In genomic region chr14:24512527-24513161, GRCm38 (mm10) we compare ENCODE assay signal across 27 mouse cellular contexts. TPM values are rescaled to one million over a fixed set of nuclear protein-coding genes. Genes with fewer than 3 reads are reported as not detected.
A peak's percentile ranks its signal among the peaks of the same experiment; 100 is the strongest.
DNase-seq lines count a peak whose midpoint lies in the region; ATAC-seq and TF ChIP-seq lines count a peak whose summit lies in the region.
"Had no signal": no experiment of that assay in that cellular context is flagged by ENCODE, and none has a peak within 500 bp of the region (broad histone marks: within the 10 kb centered on the region; RNA-seq: fewer than 3 reads in every experiment).

No protein-coding gene starts in this region.

- H3K27ac ChIP-seq in hindbrain, embryonic 11.5 days (ENCODE audit: low read depth, low read length), result no peak overlapping the region
- no peak overlapping the region for H3K27ac ChIP-seq in hindbrain, postnatal 0 days
- H3K27ac ChIP-seq in midbrain, embryonic 13.5 days, result 0 out of 2 replicates have a peak overlapping the region, but pooled peaks have one; percentile 7
- no peak overlapping the region for H3K27ac ChIP-seq in midbrain, embryonic 14.5 days (replicated peaks; ENCODE audit: low read depth, low read length)
- H3K27ac ChIP-seq in forebrain, embryonic 13.5 days, result peak overlapping the region; percentile 65
- peak overlapping the region; percentile 56 for H3K27ac ChIP-seq in hindbrain, embryonic 13.5 days
- H3K27ac ChIP-seq: embryonic facial prominence, embryonic 13.5 days; limb, embryonic 13.5 days; lung, embryonic 15.5 days; midbrain, embryonic 12.5 days had no signal

- H3K36me3 ChIP-seq in hindbrain, embryonic 11.5 days (ENCODE audit: control insufficient read depth, insufficient read depth, low read length), result no peaks in the 10 kb centered on the region
- no peaks in the 10 kb centered on the region for H3K36me3 ChIP-seq in hindbrain, postnatal 0 days (ENCODE audit: insufficient read depth, low read length)
- no peaks in the 10 kb centered on the region for H3K36me3 ChIP-seq in midbrain, embryonic 13.5 days
- no peaks in the 10 kb centered on the region for H3K36me3 ChIP-seq in midbrain, embryonic 14.5 days (ENCODE audit: control insufficient read depth, insufficient read depth, low read length)
- no peaks in the 10 kb centered on the region for H3K36me3 ChIP-seq in forebrain, embryonic 13.5 days (ENCODE audit: poor library complexity, severe bottlenecking)
- no peaks in the 10 kb centered on the region for H3K36me3 ChIP-seq in hindbrain, embryonic 13.5 days
- H3K36me3 ChIP-seq: embryonic facial prominence, embryonic 13.5 days; limb, embryonic 13.5 days; lung, embryonic 15.5 days; midbrain, embryonic 12.5 days had no signal

- H3K4me3 ChIP-seq in hindbrain, embryonic 11.5 days (ENCODE audit: low read depth, low read length), result no peak overlapping the region
- H3K4me3 ChIP-seq in hindbrain, postnatal 0 days (ENCODE audit: low read length), result no peak overlapping the region
- no peak overlapping the region for H3K4me3 ChIP-seq in midbrain, embryonic 13.5 days (replicated peaks)
- H3K4me3 ChIP-seq in midbrain, embryonic 14.5 days (replicated peaks; ENCODE audit: low read depth, low read length), result no peak overlapping the region
- no peak overlapping the region for H3K4me3 ChIP-seq in forebrain, embryonic 13.5 days
- no peak overlapping the region for H3K4me3 ChIP-seq in hindbrain, embryonic 13.5 days
- H3K4me3 ChIP-seq: embryonic facial prominence, embryonic 13.5 days; erythroblast, embryonic 14.5 days; limb, embryonic 13.5 days; lung, embryonic 15.5 days; midbrain, embryonic 12.5 days had no signal

- H3K4me1 ChIP-seq in hindbrain, embryonic 11.5 days (replicated peaks; ENCODE audit: control insufficient read depth, insufficient read depth, low read length), result peaks cover 2% of the 10 kb centered on the region; the same call in 1 of the 2 replicates
- peaks cover 10% of the 10 kb centered on the region for H3K4me1 ChIP-seq in hindbrain, postnatal 0 days (ENCODE audit: insufficient read depth, low read length)
- H3K4me1 ChIP-seq in midbrain, embryonic 13.5 days (replicated peaks), result peaks cover 14% of the 10 kb centered on the region
- H3K4me1 ChIP-seq in midbrain, embryonic 14.5 days (ENCODE audit: control insufficient read depth, insufficient read depth, low read length), result peaks cover 11% of the 10 kb centered on the region
- peaks cover 25% of the 10 kb centered on the region for H3K4me1 ChIP-seq in forebrain, embryonic 13.5 days
- H3K4me1 ChIP-seq in hindbrain, embryonic 13.5 days (replicated peaks), result peaks cover 13% of the 10 kb centered on the region

- no peak for TF ChIP-seq CTCF in hindbrain, postnatal 0 days (IDR thresholded peaks at IDR 0.05; ENCODE audit: low read depth)

- H3K4me2 ChIP-seq in hindbrain, embryonic 11.5 days (replicated peaks; ENCODE audit: low read depth, low read length), result no peak overlapping the region
- H3K4me2 ChIP-seq in hindbrain, postnatal 0 days (ENCODE audit: low read depth, low read length), result no peak overlapping the region
- H3K4me2 ChIP-seq in midbrain, embryonic 13.5 days (replicated peaks), result no peak overlapping the region
- no peak overlapping the region for H3K4me2 ChIP-seq in midbrain, embryonic 14.5 days (ENCODE audit: low read length)
- H3K4me2 ChIP-seq in forebrain, embryonic 13.5 days, result no peak overlapping the region
- no peak overlapping the region for H3K4me2 ChIP-seq in hindbrain, embryonic 13.5 days
- H3K4me2 ChIP-seq: embryonic facial prominence, embryonic 13.5 days; heart, embryonic 11.5 days; limb, embryonic 13.5 days; liver, embryonic 11.5 days; lung, embryonic 15.5 days; midbrain, embryonic 12.5 days had no signal

- H3K27me3 ChIP-seq in hindbrain, embryonic 11.5 days (ENCODE audit: control insufficient read depth, insufficient read depth, low read length), result no peaks in the 10 kb centered on the region
- H3K27me3 ChIP-seq in hindbrain, postnatal 0 days (ENCODE audit: insufficient read depth, low read length), result no peaks in the 10 kb centered on the region
- H3K27me3 ChIP-seq in midbrain, embryonic 13.5 days, result no peaks in the 10 kb centered on the region
- no peaks in the 10 kb centered on the region for H3K27me3 ChIP-seq in midbrain, embryonic 14.5 days (ENCODE audit: control insufficient read depth, insufficient read depth, low read length)
- H3K27me3 ChIP-seq in forebrain, embryonic 13.5 days, result no peaks in the 10 kb centered on the region
- no peaks in the 10 kb centered on the region for H3K27me3 ChIP-seq in hindbrain, embryonic 13.5 days
- H3K27me3 ChIP-seq: embryonic facial prominence, embryonic 13.5 days; limb, embryonic 13.5 days; lung, embryonic 15.5 days; midbrain, embryonic 12.5 days had no signal

- no peak overlapping the region for H3K9ac ChIP-seq in hindbrain, embryonic 11.5 days (ENCODE audit: low read depth, low read length)
- no peak overlapping the region for H3K9ac ChIP-seq in hindbrain, postnatal 0 days (replicated peaks; ENCODE audit: low read length)
- no peak overlapping the region for H3K9ac ChIP-seq in midbrain, embryonic 13.5 days (replicated peaks)
- H3K9ac ChIP-seq in midbrain, embryonic 14.5 days (replicated peaks; ENCODE audit: low read length), result no peak overlapping the region
- no peak overlapping the region for H3K9ac ChIP-seq in forebrain, embryonic 13.5 days
- H3K9ac ChIP-seq in hindbrain, embryonic 13.5 days, result no peak overlapping the region
- H3K9ac ChIP-seq: embryonic facial prominence, embryonic 13.5 days; limb, embryonic 13.5 days; lung, embryonic 15.5 days; midbrain, embryonic 12.5 days had no signal

- DNase-seq in hindbrain, embryonic 11.5 days (ENCODE audit: low spot score), result no peak
- DNase-seq in hindbrain, postnatal 0 days (ENCODE audit: low spot score), result no peak
- no peak for DNase-seq in midbrain, embryonic 14.5 days
- no peak for DNase-seq in frontal cortex, postnatal 25 days (ENCODE audit: low spot score in 2 of 2)
- DNase-seq: adrenal gland, postnatal 14 days; cerebellum, adult 11-12 months; cerebellum, postnatal 10 days; gastrocnemius, postnatal 25 days; heart, postnatal 36 days; kidney, adult 9 months; kidney, postnatal 10 days; layer of hippocampus, adult 9-11 months; right cerebral cortex, adult 18-20 months; spleen, adult 18-20 months; thymus, postnatal 14 days had no signal

- peak; percentile 77 for ATAC-seq in hindbrain, embryonic 11.5 days (ENCODE audit: low FRiP score)
- no peak for ATAC-seq in hindbrain, postnatal 0 days
- ATAC-seq in midbrain, embryonic 13.5 days, result no peak
- no peak for ATAC-seq in midbrain, embryonic 14.5 days (ENCODE audit: low FRiP score, low TSS enrichment)
- peak; percentile 86 for ATAC-seq in forebrain, embryonic 13.5 days
- ATAC-seq in hindbrain, embryonic 13.5 days (ENCODE audit: low FRiP score), result no peak
- no peak for ATAC-seq in CD4-positive, CD25-positive, alpha-beta regulatory T cell, adult 4 months
- ATAC-seq: intestine, postnatal 0 days had no signal

- whole genome bisulfite sequencing in hindbrain, embryonic 11.5 days, result 56% methylated on average over 6 of the region's 6 CpGs
- 51% methylated on average over 6 of the region's 6 CpGs for WGBS in hindbrain, postnatal 0 days
- 41% methylated on average over 6 of the region's 6 CpGs for WGBS in midbrain, embryonic 13.5 days
- WGBS in midbrain, embryonic 14.5 days, result 35% methylated on average over 6 of the region's 6 CpGs
- WGBS in forebrain, embryonic 13.5 days, result 60% methylated on average over 6 of the region's 6 CpGs
- WGBS in hindbrain, embryonic 13.5 days, result 39% methylated on average over 6 of the region's 6 CpGs

- H3K9me3 ChIP-seq in hindbrain, embryonic 11.5 days (ENCODE audit: control insufficient read depth, low read length), result peaks cover 3% of the 10 kb centered on the region; the same call in 1 of the 2 replicates
- no peaks in the 10 kb centered on the region for H3K9me3 ChIP-seq in hindbrain, postnatal 0 days (ENCODE audit: low read length)
- H3K9me3 ChIP-seq in midbrain, embryonic 13.5 days, result peaks cover 3% of the 10 kb centered on the region; the same call in 1 of the 2 replicates
- 0 out of 2 replicates have a peak, but pooled peaks cover 7% of the 10 kb centered on the region for H3K9me3 ChIP-seq in midbrain, embryonic 14.5 days (ENCODE audit: control insufficient read depth, low read length)
- peaks cover 7% of the 10 kb centered on the region; the same call in 1 of the 2 replicates for H3K9me3 ChIP-seq in forebrain, embryonic 13.5 days (replicated peaks)
- H3K9me3 ChIP-seq in hindbrain, embryonic 13.5 days, result no peaks in the 10 kb centered on the region
- H3K9me3 ChIP-seq: embryonic facial prominence, embryonic 13.5 days; lung, embryonic 15.5 days had no signal

RNA-seq across cellular contexts. Expression of gene Rps24, which starts 25.7 kb away (rescaled TPM):
- 1,026 and 1,035 TPM in 2 replicates for polyA plus RNA-seq in hindbrain, embryonic 11.5 days (2014; fragmentation: Nextera tagmentation; extraction: Ambion mirVana)
- 1,072 and 1,073 TPM in 2 replicates for total RNA-seq in hindbrain, postnatal 0 days (2014; rRNA removed)
- 826 and 833 TPM in 2 replicates for polyA plus RNA-seq in hindbrain, postnatal 0 days (2015; fragmentation: Nextera tagmentation; extraction: Ambion mirVana)
- polyA plus RNA-seq in midbrain, embryonic 13.5 days (2015; fragmentation: Nextera tagmentation; extraction: Ambion mirVana), result 677 and 688 TPM in 2 replicates
- 772 and 791 TPM in 2 replicates for polyA plus RNA-seq in midbrain, embryonic 14.5 days (2014; fragmentation: Nextera tagmentation; extraction: Ambion mirVana)
- polyA plus RNA-seq in forebrain, embryonic 13.5 days (2015; fragmentation: Nextera tagmentation; extraction: Ambion mirVana), result 701 and 859 TPM in 2 replicates
- 660 and 675 TPM in 2 replicates for polyA plus RNA-seq in hindbrain, embryonic 13.5 days (2015; fragmentation: Nextera tagmentation; extraction: Ambion mirVana)
- 1,000 to 10,000 TPM; 1,796 to 2,807 TPM for polyA plus RNA-seq in CD4-positive, CD25-positive, alpha-beta regulatory T cell, adult 4 months (2017; shearing (Covaris generic))

RNA-seq across cellular contexts. Expression of gene Polr3a, which starts 25.8 kb away (rescaled TPM):
- polyA plus RNA-seq in hindbrain, embryonic 11.5 days (2014; fragmentation: Nextera tagmentation; extraction: Ambion mirVana), result 19.9 and 22.4 TPM in 2 replicates
- 16.1 and 22.4 TPM in 2 replicates for total RNA-seq in hindbrain, postnatal 0 days (2014; rRNA removed)
- 14.0 and 16.0 TPM in 2 replicates for polyA plus RNA-seq in hindbrain, postnatal 0 days (2015; fragmentation: Nextera tagmentation; extraction: Ambion mirVana)
- 21.1 and 23.0 TPM in 2 replicates for polyA plus RNA-seq in midbrain, embryonic 13.5 days (2015; fragmentation: Nextera tagmentation; extraction: Ambion mirVana)
- 21.0 and 23.1 TPM in 2 replicates for polyA plus RNA-seq in midbrain, embryonic 14.5 days (2014; fragmentation: Nextera tagmentation; extraction: Ambion mirVana)
- 22.1 and 23.2 TPM in 2 replicates for polyA plus RNA-seq in forebrain, embryonic 13.5 days (2015; fragmentation: Nextera tagmentation; extraction: Ambion mirVana)
- 20.7 and 22.6 TPM in 2 replicates for polyA plus RNA-seq in hindbrain, embryonic 13.5 days (2015; fragmentation: Nextera tagmentation; extraction: Ambion mirVana)
- polyA plus RNA-seq in CD4-positive, CD25-positive, alpha-beta regulatory T cell, adult 4 months (2017; shearing (Covaris generic)), result 10 to 100 TPM; 18.4 to 26.3 TPM

Comparison
In these comparisons a context has a peak if more than half of its experiments do, and no peak if none do; other contexts are left out.
1. ATAC-seq: peak in hindbrain, embryonic 11.5 days (single experiment) and forebrain, embryonic 13.5 days (single experiment); none in hindbrain, postnatal 0 days (single experiment), midbrain, embryonic 13.5 days (single experiment), midbrain, embryonic 14.5 days (single experiment), hindbrain, embryonic 13.5 days (single experiment) and CD4-positive, CD25-positive, alpha-beta regulatory T cell, adult 4 months (single experiment).
2. H3K27ac ChIP-seq: peak in midbrain, embryonic 13.5 days (single experiment), forebrain, embryonic 13.5 days (single experiment) and hindbrain, embryonic 13.5 days (single experiment); none in hindbrain, embryonic 11.5 days (single experiment), hindbrain, postnatal 0 days (single experiment) and midbrain, embryonic 14.5 days (single experiment).